Mouse (Mus musculus): Measurements from ENCODE around the gene Riok1. TPM values are rescaled to one million over a fixed set of nuclear protein-coding genes. Genes with fewer than 3 reads are reported as not detected.

Gene Riok1
- total RNA-seq (2021): 10 to 100 TPM in 1 of 2 experiments, 1 to 10 TPM in 1; 9.2 to 11.9 TPM
- long read RNA-seq, experiment 1, transcript Riok1-201 (17 exons, 2,738 nt): major isoform, 6 of 8 reads
- long read RNA-seq, experiment 1, partial matches to known transcripts: 1 of 8 reads
- long read RNA-seq, experiment 1, other reads (novel, unspliced or antisense): 1 of 8 reads
- long read RNA-seq, experiment 2, transcript Riok1-201 (17 exons, 2,738 nt): major isoform, 8 of 10 reads
- long read RNA-seq, experiment 2, partial matches to known transcripts: 1 of 10 reads
- long read RNA-seq, experiment 2, other reads (novel, unspliced or antisense): 1 of 10 reads

DNA sequence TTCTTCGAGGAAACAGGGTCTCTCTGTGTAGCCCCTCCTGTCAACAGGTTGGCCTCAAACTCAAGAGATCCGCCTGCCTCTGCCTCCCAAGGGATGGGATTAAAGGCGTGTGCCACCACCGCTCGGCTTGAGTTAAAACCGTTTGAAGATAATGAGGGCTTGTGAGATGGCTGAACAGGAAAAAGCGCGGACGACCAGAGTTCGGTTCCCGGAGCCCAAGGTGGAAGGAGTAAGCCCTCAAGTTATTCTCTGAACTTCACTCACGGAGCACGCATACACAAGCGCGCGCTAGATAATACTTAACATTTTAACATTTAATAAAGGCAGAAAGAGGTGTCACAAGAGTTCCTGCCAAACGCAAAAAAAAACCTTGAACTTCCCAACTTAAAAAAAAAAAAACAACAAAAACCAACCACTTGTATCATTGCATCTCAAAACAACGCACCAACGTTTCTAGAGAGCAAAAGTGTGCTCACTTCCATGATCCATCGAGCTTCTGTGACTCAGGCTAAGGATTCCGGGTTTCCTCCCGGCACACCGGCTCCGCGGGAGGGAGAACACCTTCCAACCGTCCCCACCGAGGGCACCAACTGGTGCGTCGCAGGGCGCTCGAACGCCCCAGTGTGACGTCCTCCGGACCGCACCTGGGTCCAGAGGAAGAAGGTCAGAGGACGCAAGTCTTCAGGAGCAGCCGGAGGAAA is at the start of gene Riok1:
Gene Riok1, plus strand, starts transcription at position 653 of the 701 bp plus-strand sequence.
- intact Hi-C loops (cut with DNase I; ENCODE audit: low total_unique reads): no loop called here
- DNase-seq: no peak

DNA sequence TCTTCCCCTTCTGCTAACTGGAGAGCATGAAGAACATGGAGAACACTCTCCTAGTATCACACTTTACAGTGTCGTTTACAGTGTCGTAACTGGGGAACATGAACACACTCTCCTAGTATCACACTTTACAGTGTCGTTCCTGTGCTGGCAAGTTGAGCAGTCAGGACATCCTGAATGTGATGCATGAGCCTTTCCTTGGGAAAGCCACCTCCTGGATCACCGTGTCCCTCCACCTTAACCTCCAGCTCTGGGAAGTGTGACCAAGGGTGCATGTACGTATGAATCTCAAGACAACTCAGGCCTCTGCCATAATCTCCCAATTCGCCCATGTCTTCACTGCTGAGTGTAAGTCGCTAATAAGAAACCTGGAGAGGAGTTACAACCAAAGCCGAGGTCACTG is 47.1 kb upstream of the Riok1 start:
- intact Hi-C loops (cut with DNase I; ENCODE audit: low total_unique reads): no loop called here

DNA sequence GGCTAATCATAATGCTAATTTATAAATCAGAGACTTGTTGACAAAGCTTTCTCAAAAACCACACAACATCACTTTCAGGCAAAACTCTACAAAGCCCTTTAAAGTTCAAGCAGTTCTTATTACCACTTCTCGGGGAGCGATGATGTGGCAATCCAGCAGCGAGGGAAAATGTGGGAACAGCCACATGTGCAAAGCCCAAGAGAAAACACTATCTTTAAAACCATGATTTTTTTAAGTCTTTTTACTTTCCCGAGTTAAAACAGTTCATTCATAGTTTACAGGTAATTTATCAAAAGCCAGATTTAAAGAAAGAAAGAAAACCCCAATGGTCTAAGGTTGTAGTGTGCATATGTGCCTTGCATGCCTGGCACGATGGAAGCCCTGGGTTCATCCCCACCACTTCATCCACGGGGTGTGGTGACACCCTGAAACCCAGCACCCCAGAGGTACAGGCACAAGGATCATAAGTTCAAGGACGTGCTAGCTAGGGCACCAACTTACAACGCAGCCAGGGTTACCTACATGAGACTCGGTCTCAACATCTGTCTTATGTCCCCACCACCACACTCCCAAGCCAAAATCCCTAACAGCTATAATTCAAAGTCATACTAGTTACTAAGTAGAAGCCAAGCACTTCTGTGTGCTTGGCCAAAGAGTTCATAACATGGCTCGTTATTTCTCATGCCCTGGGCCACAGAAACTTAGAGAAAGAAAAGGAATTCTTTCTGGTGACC is 44.0 kb upstream of the Riok1 start:
- intact Hi-C loops (cut with DNase I; ENCODE audit: low total_unique reads): no loop called here
- DNase-seq: no peak

More for the DNA sequence above, 47.1 kb upstream of the Riok1 start:
- DNase-seq: no peak

DNA sequence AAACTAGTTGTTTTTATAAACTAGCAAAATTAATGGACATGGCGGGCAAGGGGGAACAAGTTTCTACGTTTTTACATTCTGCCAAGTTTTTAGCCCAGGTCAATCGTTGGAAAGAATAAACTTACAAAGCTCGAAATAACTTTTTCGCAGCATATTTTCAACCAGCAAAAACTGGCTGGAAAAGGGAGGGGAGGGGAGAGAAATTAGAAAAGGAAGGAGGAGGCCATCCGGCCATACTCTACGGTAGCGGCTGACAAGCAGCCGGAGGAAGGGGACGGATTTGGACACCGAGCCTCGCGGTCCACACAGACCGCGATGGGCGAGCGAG is 43.5 kb upstream of the Riok1 start:
- no peak for DNase-seq
- intact Hi-C loops (cut with DNase I; ENCODE audit: low total_unique reads): no loop called here

DNA sequence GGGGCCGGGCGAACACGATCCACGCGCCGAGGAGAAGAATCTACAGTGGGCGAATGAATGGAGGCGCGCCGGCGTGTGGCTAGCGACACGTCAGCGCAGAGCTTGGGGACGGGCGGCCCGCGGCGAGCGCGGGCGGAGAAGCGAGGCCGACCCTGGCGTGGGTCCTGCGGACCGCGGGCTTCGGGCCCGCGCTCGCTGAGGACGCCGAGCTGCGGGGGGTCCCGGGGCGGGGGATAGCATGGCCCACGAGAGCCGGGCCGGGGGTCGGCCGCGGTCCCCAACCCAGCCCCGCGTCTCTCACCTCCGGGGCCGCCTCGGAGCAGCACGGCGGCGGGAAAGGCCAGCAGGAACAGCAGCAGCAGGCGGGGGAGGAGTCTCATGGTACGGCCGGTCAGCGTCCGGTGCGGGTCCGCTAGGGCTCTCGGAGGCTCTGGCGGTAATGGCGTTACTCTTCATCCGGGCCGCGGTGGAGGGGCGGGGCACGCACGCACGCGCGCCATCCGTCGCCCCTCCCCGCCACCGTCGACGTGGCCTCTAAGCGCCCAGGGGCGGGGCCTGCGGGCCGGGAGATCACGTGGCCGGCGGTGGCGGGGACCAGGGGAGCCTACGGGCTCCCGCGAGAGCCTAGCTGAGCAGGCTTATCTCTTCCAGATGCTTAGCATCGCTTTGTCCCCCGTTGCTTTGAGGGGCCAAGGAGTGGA is 42.9 kb upstream of the Riok1 start, which contains the start of gene Ssr1:
Gene Ssr1, minus strand, starts transcription at position 514 of the 701 bp plus-strand sequence.
- intact Hi-C loops (cut with DNase I; ENCODE audit: low total_unique reads): no loop called here
- DNase-seq: peak; percentile 98

DNA sequence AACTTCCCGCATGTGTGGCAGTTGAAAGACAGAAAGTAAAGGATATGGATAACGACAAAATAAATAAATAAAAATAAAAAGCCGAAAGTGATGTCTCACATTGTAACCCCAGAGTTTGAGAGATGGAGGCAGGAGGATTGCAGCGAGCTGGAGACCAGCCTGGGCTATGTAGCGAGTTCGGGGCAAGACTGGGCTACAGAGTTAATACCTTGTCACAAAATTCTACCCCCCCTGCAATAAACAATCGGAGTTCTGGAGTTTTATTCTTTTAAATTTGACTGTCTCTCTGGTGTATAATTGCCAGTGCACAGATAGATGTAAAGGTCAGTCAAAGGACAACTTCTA is 42.4 kb upstream of the Riok1 start:
- intact Hi-C loops (cut with DNase I; ENCODE audit: low total_unique reads): no loop called here
- no peak for DNase-seq

DNA sequence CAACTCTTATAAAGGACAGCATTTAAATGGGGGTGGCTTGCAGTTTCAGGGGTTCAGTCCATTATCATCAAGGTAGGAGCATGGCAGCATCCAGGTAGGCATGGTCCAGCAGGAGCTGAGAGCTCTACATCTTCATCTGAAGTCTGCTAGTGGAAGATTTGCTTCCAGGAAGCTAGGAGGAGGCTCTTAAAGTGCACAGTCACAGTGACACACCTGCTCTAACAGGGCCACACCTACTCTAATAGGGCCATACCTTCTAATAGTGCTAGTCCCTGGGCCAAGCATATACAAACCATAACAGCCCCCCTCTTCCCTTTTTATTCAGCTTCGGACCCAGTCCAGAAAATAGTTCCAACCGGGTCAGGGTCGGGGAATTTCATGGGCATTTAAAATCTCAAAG is 37.1 kb upstream of the Riok1 start:
- intact Hi-C loops (cut with DNase I; ENCODE audit: low total_unique reads): no loop called here
- DNase-seq: no peak

DNA sequence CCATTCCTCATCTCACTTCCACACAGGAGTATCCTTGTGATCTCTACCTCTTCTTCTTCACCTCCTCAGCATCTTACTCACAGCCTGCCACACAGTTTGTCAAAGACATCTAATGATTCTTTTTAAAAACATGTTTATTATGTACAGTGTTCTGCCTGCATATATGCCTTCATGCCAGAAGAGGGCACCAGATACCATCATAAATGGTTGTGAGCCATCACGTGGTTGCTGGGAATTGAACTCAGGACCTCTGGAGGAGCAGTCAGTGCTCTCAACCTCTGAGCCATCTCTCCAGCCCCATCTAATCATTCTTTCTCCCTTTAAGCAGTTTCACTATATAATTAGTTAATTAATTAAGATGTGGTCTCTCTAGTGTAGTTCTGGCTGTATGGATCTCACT is 34.3 kb upstream of the Riok1 start:
- no peak for DNase-seq
- intact Hi-C loops (cut with DNase I; ENCODE audit: low total_unique reads): no loop called here

DNA sequence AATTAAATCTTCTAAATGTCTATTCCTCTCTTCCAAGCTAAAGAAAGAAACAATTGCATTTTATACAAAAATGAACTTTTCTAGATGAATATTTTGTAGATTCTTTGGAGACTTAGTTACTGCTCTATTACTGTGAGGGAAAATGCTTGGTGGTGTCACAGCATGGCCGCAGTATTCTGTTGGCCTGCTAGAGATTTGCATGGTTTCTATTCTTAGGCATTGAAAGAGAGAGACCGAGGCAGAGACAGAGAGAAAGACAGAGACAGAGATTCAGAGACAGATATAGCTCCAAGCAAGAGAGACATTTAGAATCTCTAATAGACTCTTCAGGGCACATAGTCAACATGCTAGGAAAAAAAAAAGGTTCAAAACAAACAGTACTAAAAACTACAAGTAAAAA is 28.8 kb upstream of the Riok1 start:
- DNase-seq: no peak

DNA sequence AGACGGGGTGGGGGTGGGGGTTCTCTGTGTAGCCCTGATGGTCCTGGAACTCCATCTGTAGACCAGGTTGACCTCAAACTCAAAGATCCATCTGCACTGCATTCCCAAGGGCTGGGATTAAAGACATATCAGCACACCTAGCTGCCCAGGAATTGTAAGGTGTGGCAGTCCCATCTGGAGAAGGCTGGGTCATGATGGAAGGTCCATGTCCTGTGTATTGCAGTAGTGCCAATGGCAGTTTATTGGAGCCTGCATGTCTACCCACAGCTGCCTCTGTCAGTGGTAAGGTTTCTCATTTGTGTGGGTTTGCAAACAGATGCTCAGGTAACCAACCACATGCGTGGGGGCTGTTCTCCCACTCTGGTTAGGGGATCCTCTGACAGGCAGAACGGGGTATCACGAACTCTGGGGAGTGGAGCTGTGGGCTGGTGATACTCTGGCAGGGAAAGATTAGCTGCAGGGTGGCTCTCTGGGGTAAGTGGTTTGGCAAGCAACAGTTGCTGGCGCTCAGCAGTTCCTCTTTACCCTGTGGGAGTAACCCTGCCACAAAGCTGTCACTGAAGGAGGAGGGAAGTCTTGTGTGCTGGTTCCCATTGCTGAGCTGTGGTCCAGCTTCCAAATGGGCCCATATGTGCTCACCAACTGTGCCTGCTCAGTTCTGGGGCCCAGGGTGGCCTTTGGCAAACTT is 26.9 kb upstream of the Riok1 start:
- intact Hi-C loops (cut with DNase I; ENCODE audit: low total_unique reads): no loop called here
- DNase-seq: no peak

More for the DNA sequence above, 28.8 kb upstream of the Riok1 start:
- intact Hi-C loops (cut with DNase I; ENCODE audit: low total_unique reads): no loop called here

DNA sequence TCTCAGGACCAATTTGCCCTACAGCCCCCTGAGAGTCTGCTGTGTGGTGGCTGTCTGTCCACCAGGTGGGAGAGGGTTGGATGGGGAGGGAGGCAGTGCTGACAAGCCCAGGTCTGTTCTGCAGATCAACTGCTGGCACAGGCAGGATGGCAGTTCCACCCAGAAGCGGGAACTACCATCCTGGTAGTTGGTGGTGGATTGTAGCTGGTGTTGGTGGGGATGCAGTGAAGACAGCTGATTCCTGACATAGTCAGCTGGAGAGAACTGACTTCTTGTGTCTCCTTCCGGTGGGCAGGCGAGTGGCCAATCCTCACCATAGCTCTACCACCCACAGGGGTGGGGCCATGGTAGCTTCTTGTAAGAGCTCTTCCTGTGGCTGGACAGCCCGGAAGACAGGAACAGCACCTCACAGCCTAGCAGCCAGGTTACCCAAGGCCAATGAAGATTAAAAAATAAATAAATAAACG is 26.3 kb upstream of the Riok1 start:
- no peak for DNase-seq
- intact Hi-C loops (cut with DNase I; ENCODE audit: low total_unique reads): no loop called here

DNA sequence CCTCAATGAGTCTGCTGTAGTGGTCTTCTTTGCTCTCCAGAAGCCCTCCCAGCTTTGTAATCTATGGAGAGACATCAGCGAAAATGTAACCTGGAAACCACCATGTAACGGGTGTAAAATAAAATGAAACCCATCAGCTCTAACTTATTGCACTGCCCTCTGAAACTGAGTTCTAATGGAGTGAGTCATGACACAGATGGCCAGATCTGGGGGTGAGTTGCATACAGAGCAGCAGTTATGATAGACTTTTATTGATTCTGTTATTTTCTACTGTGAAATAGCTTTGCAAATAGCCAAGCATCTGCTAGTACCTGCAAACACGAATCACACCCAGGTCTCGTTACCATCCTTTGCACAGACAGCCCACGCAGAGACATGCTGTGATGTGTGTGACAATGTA is 24.4 kb upstream of the Riok1 start:
- intact Hi-C loops (cut with DNase I; ENCODE audit: low total_unique reads): no loop called here
- no peak for DNase-seq

DNA sequence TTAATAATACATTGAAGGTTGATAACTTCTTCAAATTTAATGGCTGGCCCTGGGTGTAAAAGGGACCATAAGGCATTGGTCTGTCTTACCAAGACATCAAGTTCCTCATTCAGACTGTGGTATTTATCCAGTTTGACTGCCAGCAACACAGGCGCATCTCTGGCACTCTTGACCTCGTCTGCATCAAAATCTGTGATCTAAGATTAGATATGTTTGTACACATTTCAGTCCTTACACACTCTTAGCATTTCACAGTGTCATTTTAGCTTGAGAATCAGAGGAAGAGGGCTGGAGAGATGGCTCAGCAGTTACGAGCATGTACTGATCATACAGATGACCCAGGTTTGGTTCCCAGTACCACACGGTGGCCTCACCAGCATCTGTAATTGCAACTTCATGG is 21.2 kb upstream of the Riok1 start:
- DNase-seq: no peak
- intact Hi-C loops (cut with DNase I; ENCODE audit: low total_unique reads): no loop called here

DNA sequence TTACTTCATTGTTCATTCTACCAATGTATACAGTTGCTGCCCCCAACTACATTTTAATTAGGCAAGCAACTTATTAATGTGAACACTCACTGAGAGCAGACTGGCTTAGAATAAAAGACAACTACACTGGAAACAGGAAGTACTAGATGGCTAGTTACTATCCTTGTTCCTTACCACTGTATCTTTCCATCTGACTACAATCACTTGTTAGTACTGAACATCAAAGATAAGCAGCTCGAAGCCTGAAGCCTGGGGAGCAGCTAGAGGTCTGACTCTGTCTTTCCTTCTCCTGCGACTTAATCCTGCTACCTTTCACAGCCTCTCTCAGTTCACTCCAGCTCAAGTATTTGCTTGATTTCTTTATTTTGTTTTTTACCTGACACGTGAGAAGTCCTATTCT is 18.0 kb upstream of the Riok1 start:
- intact Hi-C loops (cut with DNase I; ENCODE audit: low total_unique reads): no loop called here
- no peak for DNase-seq

DNA sequence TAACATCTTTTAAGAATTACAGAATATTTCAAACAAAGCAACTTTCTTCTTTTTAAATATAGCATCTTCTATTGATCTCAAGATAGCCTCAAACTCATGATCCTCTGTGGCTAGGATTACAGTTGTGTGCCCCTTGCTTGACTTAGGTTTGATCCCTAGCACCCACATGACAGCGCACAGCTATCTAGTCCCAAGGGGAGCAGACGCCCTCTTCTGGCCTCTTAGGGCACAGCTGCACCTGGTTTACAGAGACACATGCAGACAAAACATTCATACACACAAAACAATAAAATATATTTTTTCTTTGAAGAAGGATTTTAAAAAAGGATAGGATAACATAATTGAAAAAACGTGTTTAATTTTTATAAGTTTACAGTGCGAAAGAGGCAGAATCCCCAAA is 10.9 kb upstream of the Riok1 start:
- DNase-seq: no peak
- intact Hi-C loops (cut with DNase I; ENCODE audit: low total_unique reads): no loop called here

DNA sequence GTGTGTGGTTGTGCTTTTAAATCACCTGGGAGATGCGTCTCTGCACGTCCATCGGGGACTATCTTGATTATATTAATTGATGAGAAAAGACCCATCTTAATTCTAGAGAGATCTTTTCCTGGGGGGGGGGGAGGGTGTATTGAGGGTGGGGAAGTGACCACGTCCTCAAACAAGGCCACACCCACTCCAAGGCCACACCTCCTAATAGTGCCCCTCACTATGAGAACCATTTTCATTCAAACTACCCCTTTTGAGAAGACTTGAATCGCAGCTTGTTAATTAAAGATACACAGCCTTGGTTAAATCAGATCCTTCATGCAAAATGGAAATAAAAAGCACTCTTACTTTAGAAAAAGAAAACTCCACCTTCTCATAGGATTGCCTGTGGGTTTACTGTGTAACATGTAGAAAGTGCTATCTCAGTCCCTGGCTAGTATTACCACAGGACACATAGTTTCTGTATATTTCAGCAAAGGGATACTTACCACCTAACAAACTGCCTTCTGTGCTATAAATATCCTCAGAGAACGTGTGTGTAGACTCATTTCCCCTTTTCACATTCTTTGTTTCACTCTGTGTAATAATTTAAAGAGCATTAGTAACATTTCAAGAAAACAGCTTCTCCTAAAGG is 9.1 kb upstream of the Riok1 start:
- DNase-seq: no peak
- intact Hi-C loops (cut with DNase I; ENCODE audit: low total_unique reads): no loop called here

DNA sequence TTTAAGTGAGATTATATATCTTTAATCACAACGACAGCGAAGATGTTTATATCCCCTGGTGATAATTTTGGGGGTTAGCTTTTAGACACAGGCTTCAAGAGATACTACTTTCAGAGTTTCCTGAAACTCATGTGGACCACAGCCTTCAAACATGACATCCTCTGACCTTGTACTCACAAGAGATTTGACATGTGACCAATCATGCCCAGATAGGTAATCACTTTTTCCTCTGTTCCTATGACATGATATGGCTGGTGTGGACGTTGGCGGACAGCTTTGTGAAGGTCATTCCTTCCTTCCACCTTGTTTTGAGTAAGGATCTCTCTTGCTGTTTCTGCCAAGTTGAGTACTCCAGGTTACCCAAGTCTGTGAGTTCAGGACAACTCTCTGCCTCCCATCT is 8.4 kb upstream of the Riok1 start:
- no peak for DNase-seq
- intact Hi-C loops (cut with DNase I; ENCODE audit: low total_unique reads): no loop called here

DNA sequence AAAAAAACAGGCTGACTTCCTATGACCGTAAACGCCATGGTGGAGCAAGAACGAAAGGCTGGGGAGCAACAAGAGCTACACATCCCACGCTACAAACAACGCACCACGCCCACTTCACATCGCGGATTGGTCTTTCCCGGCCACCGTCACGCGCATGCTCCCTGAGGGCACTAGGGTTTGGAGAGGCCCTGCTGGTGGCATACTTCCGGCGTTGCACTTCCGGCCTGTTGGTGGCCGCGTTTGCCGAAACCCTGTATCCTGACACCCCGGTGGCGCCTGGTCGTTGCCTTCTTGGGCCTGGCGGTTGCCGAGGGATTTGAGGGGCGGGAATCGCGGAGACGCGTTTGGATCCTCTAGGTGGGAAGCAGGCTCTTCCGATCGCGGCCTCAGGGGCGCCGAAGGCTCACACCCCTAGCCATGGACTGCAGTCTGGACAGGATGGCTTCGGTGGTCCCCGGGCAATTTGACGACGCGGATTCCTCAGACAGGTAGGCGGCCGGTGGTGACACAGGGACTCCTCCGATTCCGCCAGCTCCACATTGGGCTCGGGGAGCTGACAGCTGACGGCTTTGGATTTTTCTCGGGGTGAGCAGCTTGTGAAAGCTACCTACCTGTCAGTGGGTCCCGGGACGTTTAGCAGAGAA is 371 bp downstream of the Riok1 start, which contains the start of gene Cage1:
Gene Cage1, minus strand, starts transcription at position 26 of the 644 bp plus-strand sequence.
- peak; percentile 95 for DNase-seq
- intact Hi-C loops (cut with DNase I; ENCODE audit: low total_unique reads): no loop called here

DNA sequence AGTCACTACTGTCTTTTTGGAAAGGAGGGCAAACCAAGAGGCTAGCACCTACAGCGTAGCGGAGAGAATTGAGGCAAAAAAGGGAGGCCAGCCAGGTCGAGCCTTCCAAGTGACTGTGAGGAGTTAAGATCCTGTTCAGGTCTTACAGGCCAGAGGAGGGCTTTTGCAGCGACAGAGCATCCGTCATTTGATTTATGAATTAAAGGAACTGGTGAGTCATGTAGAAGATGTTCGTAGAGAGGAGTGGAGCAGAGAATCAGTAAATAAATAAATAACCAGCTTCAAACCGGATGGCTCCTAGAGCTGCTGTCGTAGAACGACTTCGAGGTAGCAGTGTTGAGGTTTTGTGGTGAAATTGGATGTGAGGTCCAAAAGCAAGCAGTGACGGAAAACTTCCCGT is 1.0 kb downstream of the Riok1 start:
- intact Hi-C loops (cut with DNase I; ENCODE audit: low total_unique reads): no loop called here
- DNase-seq: no peak

Data from gastrocnemius, postnatal 14 days (tissue).